Mouse (Mus musculus): Measurements from ENCODE around the gene Babam1.

Babam1 gene

DNA sequence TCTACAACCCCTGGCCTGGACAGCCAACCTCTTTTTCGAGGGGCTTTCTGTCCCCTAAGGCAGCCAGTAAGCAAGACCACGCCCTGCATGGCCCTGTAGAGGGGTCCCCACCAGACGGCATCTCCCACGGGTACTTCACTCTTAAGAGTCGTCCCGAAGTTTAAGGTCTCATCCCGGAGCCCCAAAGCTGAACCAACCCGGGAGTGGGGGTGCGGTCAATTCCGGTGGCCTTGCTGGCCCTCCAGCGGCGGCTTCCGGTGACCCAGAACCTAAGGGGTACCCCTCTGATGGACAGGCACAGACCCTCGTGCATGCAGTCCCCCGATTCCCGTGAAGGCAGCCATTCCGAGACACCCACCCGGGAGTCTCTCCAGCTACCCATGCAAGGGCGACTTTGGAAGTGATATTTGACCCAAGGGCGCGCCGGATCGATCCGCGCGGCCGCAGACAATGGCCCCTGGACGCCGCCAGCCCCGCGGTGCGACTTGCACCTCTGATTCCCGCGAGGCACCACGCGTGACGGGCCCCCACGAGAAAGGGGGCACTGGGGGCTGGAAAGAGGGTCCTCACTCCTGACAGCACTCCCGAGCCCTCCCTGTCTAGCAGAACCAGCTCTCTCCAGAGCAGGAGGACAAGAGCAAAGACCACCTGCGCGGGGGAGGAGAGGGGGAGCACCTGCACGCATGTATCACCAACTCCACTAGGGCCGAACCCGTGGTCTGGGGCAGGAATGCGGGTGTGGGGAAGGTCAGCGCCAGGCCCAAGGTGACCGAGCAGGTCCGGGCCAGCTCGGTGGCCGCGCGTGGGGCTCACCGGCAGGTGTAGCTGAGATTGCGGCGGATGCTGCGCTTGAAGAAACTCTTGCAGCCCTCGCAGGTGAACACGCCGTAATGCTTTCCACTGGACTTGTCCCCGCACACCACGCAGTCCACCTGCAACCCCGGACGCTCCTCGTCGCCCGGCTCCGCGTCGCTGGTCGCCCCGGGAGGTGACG is 16.2 kb upstream of the Babam1 start:
- ATAC-seq (ENCODE audit: insufficient number of reproducible peaks, low FRiP score, low TSS enrichment), result no peak

DNA sequence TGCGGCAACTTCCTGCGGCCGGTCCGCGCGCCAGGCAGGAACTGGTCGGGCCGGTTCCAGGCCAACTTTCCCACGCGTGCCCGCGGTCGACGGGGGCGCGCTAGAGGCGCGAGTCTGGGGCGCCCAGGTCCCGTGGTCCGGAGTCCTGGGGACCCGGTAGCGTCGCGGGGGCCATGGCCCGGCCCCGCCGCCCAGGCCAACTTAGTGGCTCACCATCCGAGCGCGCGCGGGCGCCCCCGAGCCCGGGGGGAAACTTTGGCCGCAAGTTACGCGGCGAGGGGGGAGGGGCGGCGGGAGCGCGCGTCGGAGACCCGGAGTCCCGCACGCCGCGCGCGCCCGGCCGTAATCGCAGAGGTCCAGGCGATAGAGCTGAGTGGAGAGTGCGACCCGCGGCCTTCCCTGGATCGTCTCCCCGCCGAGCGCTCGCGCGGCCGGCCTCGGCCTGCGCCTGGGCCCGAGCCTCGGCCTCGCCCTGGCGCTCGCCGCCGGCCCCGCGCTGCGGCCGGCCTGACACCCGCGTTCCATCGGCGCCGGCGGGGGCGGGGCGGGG is 15.2 kb upstream of the Babam1 start, which contains the start of gene Nr2f6:
Gene Nr2f6 (minus strand): TSS at position 540 of the 550 bp plus-strand sequence.
- no peak for ATAC-seq (ENCODE audit: insufficient number of reproducible peaks, low FRiP score, low TSS enrichment)

DNA sequence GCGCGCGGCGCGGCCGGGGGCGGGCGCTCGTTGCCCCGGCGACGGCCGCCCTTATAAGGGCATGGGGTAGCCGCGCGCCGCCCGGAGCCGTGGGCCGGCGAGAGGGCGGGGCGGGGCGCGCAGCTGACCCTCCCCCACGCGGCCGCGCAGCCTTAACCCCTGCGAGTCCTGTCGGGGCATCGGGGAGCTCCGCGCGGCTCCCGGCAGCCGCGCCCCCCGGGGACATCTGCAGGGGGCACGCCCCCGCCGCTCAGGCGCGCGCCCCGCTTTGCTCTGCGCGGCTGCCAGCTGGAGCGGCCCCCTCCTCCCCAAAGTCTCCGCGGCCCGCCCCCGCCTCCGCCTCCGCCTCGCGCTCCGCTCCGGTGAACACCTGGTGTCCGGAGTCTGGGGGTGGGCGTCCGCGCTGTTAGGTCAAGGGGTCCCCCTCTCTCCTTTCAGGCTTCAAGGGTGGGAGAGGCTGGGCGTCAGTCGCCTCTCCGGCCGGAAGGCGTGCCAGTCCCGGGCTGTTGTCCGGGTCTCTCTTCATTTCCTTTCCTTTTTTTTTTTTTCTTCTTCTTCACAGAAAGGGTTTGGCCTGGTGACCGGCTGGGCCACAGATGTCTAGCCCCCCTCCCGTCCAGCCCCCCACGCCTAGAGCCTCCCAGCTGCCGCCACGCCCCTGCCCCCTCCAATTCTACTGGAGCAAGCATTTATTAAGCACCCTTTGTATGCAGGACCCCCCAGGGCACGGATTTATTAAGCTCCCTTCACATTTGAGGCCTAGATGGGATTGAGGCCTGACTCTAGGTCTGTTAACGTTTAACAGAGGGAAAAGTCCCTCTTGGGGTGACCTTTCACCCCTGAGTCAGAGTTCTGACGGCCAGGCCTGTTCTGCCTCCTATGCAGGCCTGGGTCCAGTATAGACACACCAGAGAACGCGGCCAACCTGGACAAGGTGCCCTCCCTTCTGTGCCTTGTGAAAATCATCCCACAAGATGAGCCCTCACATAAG is 14.4 kb upstream of the Babam1 start:
- peak; percentile 67 for ATAC-seq (ENCODE audit: insufficient number of reproducible peaks, low FRiP score, low TSS enrichment)

DNA sequence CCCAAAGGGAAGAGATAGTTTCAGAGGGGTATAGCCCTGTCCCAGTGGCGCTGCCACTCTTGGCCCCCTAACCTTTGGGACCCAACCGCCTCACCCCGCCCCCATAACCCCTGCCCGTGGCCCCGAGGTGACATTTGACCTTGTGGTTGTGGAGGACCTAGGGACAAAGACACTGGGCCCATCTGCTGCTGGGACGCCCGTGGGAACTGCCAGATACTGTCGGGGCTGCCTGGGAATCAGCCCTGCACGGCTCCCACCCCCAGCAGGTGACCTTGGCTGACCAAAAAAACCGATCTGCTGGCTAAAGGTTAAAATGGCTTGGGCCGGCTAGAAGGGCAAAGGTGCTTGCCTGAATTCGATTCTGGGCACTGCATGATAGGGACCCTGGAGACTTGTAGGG is 13.3 kb upstream of the Babam1 start:
- ATAC-seq (ENCODE audit: insufficient number of reproducible peaks, low FRiP score, low TSS enrichment), result no peak

DNA sequence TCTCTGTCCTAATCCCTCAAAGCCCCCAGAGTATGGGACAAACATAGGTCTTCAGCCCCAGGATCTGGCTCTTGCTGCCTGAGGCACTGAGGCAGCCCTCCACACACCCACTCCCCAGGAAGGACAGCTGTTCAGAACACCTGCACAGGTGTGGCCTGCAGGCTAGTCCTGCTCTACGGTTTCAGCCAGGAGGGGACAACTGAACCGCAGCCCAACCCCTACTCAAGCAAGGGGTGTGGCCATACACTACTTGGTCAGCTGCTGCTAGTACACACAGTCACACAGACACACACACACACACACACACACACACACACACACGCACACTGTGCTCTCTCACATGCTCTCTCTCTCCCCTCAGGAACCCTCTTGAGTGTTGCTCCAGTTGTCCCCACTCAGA is 12.8 kb upstream of the Babam1 start:
- no peak for ATAC-seq (ENCODE audit: insufficient number of reproducible peaks, low FRiP score, low TSS enrichment)

DNA sequence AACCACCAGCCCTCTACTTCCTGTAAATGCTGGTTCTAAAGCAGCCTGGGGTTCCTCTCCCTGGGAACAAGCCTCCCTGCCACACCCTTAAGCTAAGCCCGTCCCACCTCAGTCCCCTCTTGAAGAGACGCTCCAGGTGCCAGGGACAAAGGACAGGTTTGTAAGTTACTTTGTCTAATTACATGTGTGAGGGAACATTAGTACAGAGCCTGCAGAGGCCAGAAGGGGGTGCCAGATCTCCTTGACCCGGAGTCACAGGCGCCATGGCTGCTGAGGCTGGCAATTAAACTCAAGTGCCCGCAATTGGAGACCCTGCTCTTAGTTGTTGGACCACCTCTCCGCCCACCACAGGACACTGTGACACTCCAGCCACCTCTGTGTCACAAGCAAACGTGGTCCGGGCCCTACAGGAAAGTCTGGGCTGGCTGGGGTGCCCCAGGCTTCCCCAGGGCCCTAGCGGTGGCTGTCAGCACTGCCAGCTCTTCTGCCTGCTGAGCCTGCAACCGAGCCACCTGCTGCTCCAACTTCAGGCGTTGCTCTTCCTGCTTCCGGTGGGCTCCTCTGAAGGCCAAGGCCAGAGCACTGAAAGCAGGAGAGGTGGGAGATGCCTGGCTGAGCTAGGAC is 11.3 kb upstream of the Babam1 start:
- ATAC-seq (ENCODE audit: insufficient number of reproducible peaks, low FRiP score, low TSS enrichment), result no peak

DNA sequence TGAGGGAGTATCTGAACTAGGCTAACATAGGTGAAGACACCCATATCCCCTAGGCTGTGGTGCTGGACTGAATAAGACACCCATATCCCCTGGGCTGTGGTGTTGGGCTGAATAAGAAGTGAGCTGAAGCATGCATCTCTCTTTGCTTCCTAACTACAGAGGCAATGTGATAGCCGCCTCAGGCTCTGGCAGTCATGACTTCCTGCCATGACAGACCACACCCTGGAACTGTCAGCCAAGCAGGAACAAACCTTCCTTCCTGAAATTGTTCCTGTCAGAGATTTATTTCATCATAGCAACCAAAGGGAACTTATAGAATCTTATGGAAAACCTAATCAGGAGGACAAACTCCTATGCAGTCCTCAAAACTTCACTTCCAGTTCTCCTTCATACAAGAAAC is 8.4 kb upstream of the Babam1 start:
- no peak for ATAC-seq (ENCODE audit: insufficient number of reproducible peaks, low FRiP score, low TSS enrichment)

DNA sequence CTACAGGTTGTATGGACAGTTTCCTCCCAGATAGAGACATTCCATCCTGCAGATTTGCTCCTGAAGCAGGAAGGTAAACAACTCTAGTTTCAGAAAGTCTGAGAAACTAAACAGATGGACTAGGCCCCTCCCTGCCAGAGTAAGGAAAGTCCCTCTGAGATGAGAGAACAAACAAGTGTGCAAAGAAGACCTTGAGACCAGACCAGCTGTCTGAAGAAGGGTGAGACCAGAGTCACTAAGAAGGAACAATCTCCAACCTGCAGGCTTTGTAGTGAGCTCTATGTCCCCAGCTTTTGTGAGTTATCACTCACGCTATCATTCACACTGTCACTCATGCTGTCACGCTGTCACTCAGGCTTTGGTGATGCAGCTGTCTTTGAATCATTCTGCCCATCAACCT is 5.0 kb upstream of the Babam1 start:
- no peak for ATAC-seq (ENCODE audit: insufficient number of reproducible peaks, low FRiP score, low TSS enrichment)

DNA sequence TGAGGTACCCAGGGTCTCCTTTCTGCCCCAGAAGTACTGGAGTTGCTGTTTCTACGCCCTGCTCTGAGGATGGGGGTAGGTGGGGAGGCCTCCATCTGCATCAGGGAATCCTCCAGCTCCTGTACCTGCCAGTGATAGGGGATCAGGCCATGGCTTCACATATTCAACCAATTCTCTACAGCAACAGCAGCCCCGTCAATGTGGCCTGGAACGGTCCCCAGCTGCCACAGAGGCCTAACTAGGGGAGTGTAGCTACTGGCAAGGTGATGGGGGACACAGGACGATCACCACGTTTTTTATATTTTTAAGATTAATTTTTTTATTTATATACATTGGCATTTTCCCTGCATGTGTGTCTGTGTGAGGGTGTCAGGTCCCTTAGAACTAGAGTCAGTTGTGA is 4.3 kb upstream of the Babam1 start:
- no peak for ATAC-seq (ENCODE audit: insufficient number of reproducible peaks, low FRiP score, low TSS enrichment)

DNA sequence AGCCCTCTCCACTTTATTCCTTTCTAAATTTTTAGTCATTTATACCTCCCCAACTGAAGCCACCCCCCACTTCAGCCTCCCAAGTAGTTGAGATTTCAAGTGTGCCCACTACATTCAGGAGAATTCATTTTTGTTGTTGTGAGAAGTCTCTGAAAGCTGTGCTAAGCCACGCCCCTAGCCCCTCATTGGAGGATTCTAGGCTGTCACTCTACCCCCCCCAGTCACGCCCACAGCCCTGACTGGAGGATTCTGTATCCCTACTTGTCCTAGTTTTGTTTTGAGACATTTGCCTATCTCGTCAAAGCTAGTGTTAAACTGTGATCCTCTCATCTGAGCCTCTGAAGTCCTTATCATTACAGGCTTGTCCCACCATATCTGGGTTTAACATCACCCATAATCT is 3.8 kb upstream of the Babam1 start:
- no peak for ATAC-seq (ENCODE audit: insufficient number of reproducible peaks, low FRiP score, low TSS enrichment)

DNA sequence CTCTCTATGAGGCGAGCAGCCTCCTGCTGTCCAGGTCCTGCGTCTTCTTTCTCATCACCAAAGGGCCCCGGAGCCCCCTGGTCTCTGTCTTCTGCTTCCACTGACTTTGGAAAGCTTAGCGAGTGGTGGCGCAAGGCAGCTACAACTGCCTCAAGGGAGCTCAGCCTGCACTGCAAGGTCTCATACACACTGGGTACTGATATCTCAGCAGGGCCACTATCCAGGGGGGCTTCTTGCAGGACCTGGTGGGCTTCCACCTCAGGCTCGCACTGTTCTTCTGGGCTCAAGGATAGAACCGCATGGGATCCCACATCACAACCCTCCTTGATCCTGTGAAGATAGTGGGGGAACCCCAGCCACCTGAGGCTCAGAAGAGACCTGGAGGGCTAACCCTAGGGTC is 2.2 kb upstream of the Babam1 start:
- no peak for ATAC-seq (ENCODE audit: insufficient number of reproducible peaks, low FRiP score, low TSS enrichment)

DNA sequence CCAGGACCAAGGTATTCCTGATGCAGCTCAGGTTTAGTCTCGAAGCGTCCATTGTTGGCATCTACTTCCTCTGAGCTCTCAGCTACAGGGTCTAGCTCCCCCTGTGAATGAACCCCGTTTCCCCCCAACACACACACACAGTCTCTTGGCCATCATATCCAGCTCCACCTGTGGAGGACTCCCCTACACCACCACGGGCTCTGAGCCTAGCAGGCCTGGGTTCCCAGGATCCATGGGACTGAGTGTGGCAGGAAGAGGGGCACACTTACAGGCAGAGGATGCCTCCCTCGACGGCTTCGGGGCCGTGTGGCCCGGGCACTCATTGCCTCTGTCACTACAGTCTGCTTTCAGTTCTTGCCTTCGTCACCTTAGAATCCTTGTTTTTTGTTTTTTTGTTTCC is 1.6 kb upstream of the Babam1 start:
- ATAC-seq (ENCODE audit: insufficient number of reproducible peaks, low FRiP score, low TSS enrichment), result no peak

DNA sequence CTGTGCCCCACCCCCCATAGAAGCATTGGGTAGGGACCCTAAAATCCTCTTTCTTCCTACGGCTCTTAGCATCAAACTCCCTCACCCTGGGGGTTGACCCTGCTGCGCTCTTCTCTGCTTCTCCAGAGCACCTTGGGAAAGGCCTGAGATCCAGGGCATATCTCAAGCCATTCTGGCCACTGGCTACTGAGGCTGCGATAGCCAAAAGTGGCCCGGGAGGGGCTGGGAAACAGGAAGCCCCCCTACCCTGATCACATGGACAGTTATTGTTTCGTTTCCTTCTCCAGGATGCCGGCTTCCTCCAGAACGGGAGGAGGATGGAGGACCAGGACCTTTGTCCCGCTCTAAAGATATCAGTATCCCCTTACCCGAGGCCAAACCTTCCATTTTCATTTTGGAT is 1.0 kb upstream of the Babam1 start, which contains the start of gene Ushbp1:
Gene Ushbp1 (minus strand): TSS at position 174 of the 400 bp plus-strand sequence.
- ATAC-seq (ENCODE audit: insufficient number of reproducible peaks, low FRiP score, low TSS enrichment), result no peak

DNA sequence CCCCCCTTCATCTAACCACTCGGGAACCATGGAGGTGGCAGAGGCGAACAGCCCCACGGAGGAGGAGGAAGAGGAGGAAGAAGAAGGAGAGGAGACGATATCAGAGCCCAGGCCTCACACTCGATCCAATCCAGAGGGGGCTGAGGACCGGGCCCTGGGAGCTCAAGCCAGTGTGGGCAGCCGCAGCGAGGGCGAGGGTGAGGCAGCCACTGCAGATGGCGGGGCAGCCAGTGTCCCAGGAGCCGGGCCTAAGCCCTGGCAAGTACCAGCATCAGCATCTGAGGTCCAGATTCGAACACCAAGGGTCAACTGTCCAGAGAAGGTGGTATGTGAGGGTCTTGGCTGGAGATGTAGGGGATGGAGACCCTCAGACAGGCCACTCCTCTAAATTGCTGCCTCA is 1.0 kb downstream of the Babam1 start:
- ATAC-seq (ENCODE audit: insufficient number of reproducible peaks, low FRiP score, low TSS enrichment), result no peak

DNA sequence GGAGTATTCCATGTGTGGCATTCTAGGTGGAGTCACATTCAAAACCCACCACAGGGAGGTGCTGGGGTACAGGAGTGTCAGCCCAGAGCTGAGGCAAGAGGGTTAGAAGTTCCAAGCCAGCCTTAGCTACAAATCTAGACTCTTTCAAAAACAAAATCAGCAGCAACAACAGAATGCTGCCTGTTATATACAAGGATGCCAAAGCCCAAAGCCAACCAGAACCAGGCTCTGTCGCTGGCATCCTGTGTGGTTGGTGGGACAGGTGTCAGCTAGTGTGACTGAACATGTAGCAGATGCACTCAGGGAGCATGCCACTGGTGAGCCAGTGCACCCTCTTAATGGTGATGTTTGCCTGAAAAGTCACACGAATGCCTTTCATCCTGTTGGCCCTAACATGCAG is 4.2 kb downstream of the Babam1 start:
- ATAC-seq (ENCODE audit: insufficient number of reproducible peaks, low FRiP score, low TSS enrichment), result no peak

DNA sequence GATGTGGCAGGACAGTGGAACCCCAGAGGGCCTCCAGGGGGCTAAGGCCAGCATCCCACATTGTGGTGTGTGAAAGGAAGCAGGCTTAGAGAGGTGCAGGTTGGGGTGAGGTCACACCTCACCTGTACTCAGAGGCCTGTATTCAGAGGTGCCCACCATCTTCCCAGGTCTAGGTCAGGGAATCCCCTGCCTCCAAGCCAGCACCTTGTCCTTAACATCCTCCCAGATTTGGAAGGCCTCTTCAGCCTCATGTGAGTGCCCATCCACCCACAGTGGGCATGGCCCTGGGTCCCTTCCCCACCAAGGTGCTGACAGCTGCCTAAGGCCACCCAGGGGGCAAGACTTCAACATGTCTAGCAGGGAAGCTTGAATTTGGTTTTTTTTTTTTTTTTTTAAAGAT is 4.8 kb downstream of the Babam1 start:
- no peak for ATAC-seq (ENCODE audit: insufficient number of reproducible peaks, low FRiP score, low TSS enrichment)

DNA sequence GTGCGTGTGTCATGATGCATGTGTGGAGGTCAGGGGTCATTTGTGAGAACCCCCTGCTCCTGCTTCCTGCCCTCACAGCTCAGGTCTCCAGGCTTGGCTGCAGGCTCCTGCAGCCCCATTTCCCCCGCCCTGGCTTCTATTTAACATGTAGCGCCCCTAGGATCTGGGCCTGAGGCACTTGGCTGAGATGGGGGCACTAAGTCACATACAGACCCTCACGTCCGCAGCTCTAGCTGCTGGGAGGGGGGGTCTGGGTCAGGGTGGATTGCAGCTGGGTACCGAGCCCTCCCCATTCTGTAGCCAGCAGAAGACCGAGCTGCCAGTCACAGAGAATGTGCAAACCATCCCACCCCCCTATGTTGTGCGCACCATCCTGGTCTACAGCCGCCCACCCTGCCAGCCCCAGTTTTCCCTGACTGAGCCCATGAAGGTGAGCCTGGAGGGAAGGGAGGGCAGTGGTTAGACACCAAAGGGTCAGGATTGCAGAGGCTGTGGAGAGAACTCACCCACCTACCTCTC is 5.8 kb downstream of the Babam1 start:
- no peak for ATAC-seq (ENCODE audit: insufficient number of reproducible peaks, low FRiP score, low TSS enrichment)

DNA sequence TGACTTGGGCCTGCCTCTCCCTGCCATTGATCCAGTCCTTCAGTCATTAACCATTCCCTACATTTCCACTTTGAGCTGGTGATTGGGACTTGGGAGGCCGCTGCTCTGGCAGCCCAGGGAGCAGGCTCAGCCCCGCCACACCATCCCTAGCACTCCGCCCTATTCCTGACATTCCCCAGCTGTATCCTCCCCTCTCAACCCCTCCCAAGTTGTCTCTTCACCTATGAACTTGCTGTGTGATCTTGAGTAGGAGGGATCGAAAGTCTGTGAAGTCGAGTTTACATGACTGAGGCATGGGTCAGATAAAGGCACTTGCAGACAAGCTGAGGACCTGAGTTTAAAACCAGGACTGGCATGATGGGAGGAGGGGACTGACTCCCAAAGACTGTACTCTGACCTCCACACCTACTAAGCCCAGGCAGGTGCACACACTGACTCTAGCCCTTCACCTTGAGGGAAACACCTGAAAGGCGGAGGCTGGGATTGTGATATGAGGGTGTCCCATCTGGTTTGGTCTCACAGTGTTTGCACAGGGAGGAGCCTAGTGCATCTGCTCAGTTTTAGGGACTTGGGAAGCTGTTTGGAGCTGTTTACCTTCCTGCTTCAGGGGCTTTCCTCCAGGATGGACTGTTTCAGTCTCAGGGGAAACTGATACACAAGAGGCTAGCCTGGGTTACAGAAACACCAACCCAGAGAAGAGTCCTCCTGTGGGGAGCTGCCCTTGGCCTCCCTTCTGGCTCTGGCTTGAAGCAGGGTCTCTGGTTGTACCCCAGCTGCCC is 6.6 kb downstream of the Babam1 start:
- no peak for ATAC-seq (ENCODE audit: insufficient number of reproducible peaks, low FRiP score, low TSS enrichment)

DNA sequence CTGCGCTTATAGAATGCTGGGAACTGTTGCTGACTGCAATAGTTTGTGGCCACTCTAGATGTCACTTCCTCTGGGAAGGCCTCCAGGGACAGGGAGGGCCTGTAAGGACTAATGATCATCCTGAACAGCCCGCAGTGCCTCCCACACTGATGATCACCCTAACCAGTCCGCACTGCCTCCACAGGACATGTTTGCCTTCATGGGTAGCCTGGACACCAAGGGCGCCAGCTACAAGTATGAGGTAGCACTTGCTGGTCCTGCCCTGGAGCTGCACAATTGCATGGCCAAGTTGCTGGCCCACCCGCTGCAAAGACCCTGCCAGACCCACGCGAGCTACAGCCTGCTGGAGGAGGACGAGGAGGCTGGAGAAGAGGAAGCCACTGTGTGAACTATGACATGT is 7.3 kb downstream of the Babam1 start:
- no peak for ATAC-seq (ENCODE audit: insufficient number of reproducible peaks, low FRiP score, low TSS enrichment)
